Mouse (Mus musculus) embryo, embryonic 11.5 days (tissue): ENCODE data around the gene Rabif.
"Not testable (repeated sequence)": the region's sequence is repeated elsewhere in the genome, so short reads cannot be mapped to it uniquely, and the experiment has no call there.

Experiments
- DNase-seq: peaks from one replicate; pipeline ENCODE4 v3.0.0-alpha.2; 2012; ENCODE audit warnings: low read depth, low spot score

Rabif gene

DNA sequence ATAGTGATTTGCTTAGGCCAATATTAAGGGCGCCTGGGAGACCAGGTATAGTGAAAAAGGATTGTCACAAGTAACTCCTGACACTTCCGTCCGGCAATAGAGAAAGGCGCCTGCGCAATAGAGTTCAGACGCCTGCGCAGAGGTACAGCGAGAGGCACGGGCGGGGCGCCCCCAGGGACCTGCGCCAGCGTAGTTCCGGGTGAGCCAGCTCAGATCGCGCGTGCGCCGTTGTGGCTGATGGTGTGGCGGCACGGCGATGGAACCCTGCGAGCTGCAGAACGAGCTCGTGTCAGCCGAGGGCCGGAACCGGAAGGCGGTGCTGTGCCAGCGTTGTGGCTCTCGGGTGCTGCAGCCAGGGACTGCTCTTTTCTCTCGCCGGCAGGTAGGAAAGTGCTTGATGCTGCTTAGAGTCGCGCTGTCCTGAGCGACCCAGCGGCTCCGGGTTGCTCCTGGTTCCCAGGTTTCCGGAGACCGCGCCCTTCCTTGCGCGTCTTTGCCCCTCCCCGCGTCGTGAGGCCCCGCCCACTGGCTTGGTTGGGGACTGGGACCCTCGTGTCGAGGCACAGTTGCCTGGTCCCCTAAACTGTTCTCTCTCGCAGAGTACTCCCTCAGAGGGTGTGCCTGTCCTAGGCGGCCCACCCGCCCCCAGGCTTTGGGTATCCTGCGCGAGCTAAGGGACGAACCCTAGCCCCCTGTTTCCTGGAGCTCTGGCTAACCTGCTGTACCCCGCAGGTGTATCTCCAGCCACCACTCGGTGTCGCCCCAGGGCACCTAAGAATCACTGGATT, at the start of gene Rabif:
TSS of gene Rabif (plus strand) at position 221 of the 788 bp plus-strand sequence.
- DNase-seq, result peak; percentile 94

DNA sequence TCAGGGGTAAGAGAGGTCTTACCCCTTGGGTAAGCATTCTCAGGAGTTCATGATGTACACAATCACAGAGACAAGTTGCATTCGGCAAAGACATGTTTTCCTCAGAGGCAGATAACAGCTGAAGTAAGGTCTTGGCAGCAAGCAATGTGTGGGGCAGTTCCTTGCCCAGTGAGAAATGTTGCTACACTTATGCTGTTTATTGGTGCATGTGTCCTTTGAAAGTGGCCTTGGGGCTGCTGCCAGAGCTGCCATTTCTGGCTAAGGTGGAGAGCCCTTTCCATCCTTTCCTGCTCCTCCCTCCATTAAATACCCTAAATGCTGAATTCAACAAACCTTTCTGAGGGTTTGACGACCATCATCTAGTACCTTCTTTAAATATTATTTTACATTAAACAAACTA, 49.0 kb upstream of the Rabif start:
- no peak for DNase-seq

GRCm38 (mm10) chr1:134448537-134448936, 45.9 kb upstream of the Rabif start:
- not testable (repeated sequence) for DNase-seq

DNA sequence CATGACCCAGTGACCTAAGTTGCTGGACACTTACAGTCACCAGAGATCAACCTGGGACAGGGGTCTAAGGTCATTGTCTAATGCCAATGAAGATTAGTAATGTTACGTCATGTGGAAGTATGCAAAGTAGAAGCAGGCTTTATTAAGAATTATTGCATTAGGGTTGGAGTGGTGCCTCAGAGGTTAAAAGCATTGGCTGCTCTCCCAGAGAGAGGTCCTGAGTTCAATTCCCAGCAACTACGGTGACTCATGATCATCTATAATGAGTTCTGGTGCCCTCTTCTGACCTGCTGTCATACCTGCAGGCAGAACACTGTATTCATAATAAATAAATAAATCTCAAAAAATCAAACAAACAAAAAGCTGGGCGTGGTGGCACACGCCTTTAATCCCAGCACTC, 44.2 kb upstream of the Rabif start:
- DNase-seq, result no peak

- no peak for DNase-seq
Measured at GRCm38 (mm10) chr1:134450986-134451385, 43.5 kb upstream of the Rabif start.

- peak; percentile 87 for DNase-seq
Measured at GRCm38 (mm10) chr1:134454904-134455824, 39.3 kb upstream of the Rabif start, which contains the start of gene Klhl12. Gene Klhl12 (plus strand): TSS chr1:134455531.

DNA sequence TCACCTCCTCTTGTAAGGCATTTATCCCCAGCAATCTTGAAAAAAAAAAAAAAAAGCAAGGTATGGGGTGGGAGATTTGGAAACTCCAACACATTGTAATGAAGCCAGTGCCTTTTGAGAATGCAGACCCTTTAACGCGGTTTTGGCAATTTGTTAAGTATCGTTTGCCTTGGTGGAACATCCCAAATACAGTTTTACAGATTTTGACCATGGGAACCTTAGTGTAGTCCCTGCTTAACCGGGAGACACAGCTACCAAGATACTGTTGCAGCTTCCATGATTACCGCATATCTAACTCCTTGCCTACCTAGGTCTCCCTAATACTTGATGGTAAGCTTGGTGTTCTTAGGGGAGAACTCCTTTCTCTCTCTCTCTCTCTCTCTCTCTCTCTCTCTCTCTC, 38.4 kb upstream of the Rabif start:
- no peak for DNase-seq

DNA sequence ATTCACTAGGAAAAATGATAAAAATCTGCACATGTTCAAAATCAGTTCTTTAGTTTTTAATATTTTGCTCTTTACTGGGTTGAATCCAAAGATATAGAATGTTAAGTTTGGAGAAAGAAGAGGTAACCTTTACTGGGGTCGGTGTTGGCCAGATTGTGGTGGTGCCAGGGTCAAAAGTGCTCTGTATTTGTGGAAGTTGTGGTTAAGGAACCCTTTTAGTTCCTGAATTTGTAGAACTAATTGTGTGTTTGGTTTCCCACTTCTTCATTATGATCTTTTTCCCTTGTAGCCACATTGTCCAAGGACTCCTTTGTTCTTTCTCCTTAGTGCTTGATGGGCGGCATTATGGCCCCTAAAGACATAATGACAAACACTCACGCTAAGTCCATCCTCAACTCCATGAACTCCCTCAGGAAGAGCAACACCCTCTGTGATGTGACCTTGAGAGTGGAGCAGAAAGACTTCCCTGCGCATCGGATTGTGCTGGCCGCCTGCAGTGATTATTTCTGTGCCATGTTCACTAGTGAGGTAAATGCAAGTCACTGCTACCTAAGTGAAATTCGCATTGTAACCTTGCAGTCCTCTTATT, 36.2 kb upstream of the Rabif start:
- DNase-seq, result no peak

GRCm38 (mm10) chr1:134460294-134461284, 33.9 kb upstream of the Rabif start:
- no peak for DNase-seq

DNA sequence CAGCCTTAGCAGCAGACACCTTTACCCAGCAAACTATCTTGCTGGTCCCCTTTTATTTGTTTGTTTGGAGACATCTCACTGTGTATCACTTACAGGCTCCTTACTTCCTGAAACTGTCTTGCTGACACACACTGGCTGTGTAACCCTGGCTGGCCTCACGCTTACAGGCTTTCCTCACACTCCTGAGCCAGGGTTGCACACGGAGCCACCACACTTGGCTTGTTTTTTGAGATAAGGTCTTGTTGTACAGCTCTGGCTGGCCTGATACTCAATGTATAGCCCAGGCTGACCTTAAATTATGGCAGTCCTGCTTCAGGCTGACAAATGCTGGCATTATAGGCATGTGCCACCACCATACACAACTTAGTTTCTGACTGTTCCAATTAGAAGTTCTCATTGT, 9.8 kb upstream of the Rabif start:
- DNase-seq, result no peak

- DNase-seq, result no peak
Measured at GRCm38 (mm10) chr1:134490903-134491801, 3.3 kb upstream of the Rabif start.

DNA sequence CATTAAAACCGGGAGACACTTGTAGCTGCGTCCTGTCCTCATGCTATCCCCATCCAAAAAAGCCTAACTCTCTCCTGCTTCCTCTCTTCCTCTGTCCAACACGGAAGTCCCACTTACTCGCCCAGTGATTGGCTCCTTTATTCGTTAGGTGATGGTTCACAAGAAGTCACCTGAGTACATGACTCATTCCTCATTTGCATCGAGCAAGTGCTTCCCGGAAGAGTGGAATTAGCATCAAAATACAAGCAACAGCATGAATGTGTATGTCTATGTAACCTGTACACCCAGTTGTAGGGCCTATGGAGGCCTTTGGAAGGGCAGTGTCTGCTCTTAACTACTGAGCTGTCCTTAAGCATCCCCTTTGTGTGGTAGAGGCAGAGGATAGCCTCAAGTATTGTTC, 2.2 kb upstream of the Rabif start:
- DNase-seq, result no peak

- no peak for DNase-seq
Measured at GRCm38 (mm10) chr1:134493496-134493895, 952 bp upstream of the Rabif start.

- no peak for DNase-seq
Measured at GRCm38 (mm10) chr1:134493956-134494355, 492 bp upstream of the Rabif start.

GRCm38 (mm10) chr1:134495216-134495539, 730 bp downstream of the Rabif start:
- DNase-seq, result no peak

GRCm38 (mm10) chr1:134495991-134496390, 1.5 kb downstream of the Rabif start:
- no peak for DNase-seq

GRCm38 (mm10) chr1:134500916-134501315, 6.5 kb downstream of the Rabif start:
- no peak for DNase-seq

DNA sequence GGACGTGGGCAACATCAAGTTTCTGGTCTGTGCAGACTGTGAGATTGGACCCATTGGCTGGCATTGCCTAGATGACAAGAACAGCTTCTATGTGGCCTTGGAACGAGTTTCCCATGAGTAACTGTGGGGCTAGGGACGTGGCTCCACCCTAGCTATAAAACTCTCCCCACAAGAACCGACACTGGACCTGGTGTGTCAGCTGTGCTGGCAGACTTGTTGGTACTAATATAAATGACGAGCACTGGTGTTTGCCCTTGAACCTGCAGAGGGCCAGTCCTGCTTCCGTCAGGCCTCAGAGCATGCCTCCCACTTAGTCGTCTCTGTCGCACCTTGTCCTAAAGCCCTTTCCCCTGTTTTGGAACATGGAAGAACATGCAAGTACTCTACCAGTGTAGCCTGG, 11.8 kb downstream of the Rabif start:
- DNase-seq, result no peak

- no peak for DNase-seq
Measured at GRCm38 (mm10) chr1:134510018-134510417, 15.6 kb downstream of the Rabif start.

GRCm38 (mm10) chr1:134512183-134512582, 17.7 kb downstream of the Rabif start:
- DNase-seq, result no peak
